Mouse (Mus musculus) liver, adult 2 months (tissue): ENCODE results near the gene Hrh2. TPM values are rescaled to one million over a fixed set of nuclear protein-coding genes. Genes with fewer than 3 reads are reported as not detected.

Experiments used
- DNase-seq: peaks from one replicate; pipeline ENCODE4 v3.0.0-alpha.2; 2011; ENCODE audit warnings: low read depth, low spot score; ENCODE audit errors: extremely low read depth
- H3K27ac ChIP-seq: fragments of 200-500 bp; replicated peaks from 2 replicates; pipeline ENCODE4 v1.5.1; 2012; ENCODE audit warnings: low read depth, mild to moderate bottlenecking, control low read depth, inconsistent platforms, low read length; ENCODE audit not compliant: insufficient read depth
- H3K27me3 ChIP-seq: fragments of 200-500 bp; 2 replicates; pipeline ENCODE4 v1.6.1; 2012; ENCODE audit warnings: mild to moderate bottlenecking, moderate library complexity, low read length, inconsistent platforms; ENCODE audit not compliant: control insufficient read depth, insufficient read depth
- H3K36me3 ChIP-seq: fragments of 200-500 bp; 2 replicates; pipeline ENCODE4 v1.6.1; 2012; ENCODE audit warnings: low read length, inconsistent platforms; ENCODE audit not compliant: control insufficient read depth, insufficient read depth
- H3K4me1 ChIP-seq: fragments of 200-500 bp; 2 replicates; pipeline ENCODE4 v1.6.1; 2011; ENCODE audit warnings: low read length; ENCODE audit not compliant: control insufficient read depth, insufficient read depth
- H3K4me3 ChIP-seq: fragments of 200-500 bp; 2 replicates; pipeline ENCODE4 v1.5.1; 2011; ENCODE audit warnings: low read depth, mild to moderate bottlenecking, control low read depth, low read length, moderate library complexity; ENCODE audit not compliant: insufficient read depth
- H3K79me2 ChIP-seq: fragments of 200-500 bp; 2 replicates; pipeline ENCODE4 v1.6.1; 2012; ENCODE audit warnings: inconsistent platforms, mild to moderate bottlenecking, low read length, moderate library complexity; ENCODE audit not compliant: control insufficient read depth, insufficient read depth
- H3K9ac ChIP-seq: fragments of 200-500 bp; 2 replicates; pipeline ENCODE4 v1.6.1; 2012; ENCODE audit warnings: low read depth, mild to moderate bottlenecking, control low read depth, inconsistent platforms, low read length
- CTCF ChIP-seq: fragments of 200-500 bp; IDR thresholded peaks from 2 replicates; pipeline ENCODE4 v1.5.1; 2011; ENCODE audit warnings: low read depth, low read length, control low read depth
- POLR2A ChIP-seq: fragments of 200-500 bp; IDR thresholded peaks from 2 replicates; pipeline ENCODE4 v1.6.1; 2011; ENCODE audit warnings: low read length, control low read depth; ENCODE audit not compliant: insufficient read depth; ENCODE audit errors: extremely low read depth
- WGBS: fragments of 180-500 bp; shearing (Covaris S2); methylation state at CpG from one replicate; pipeline ENCODE4 v1.1.7; 2018; 5-methylcytosine and 5-hydroxymethylcytosine counted together
- polyA plus RNA-seq: library from polyadenylated mRNA; depleted of rRNA; stranded (reverse); fragments of >200 nt; gene quantifications from 2 replicates; pipeline ENCODE4 v1.2.3, GENCODE M21; 2012
- total RNA-seq: library from RNA; depleted of rRNA; stranded (reverse); fragments of >200 nt; gene quantifications from 2 replicates; pipeline ENCODE4 v1.2.3, GENCODE M21; 2014

The Hrh2 gene
- total and polyA plus RNA-seq, 2 experiments: 0.09 to 0.24 TPM

DNA sequence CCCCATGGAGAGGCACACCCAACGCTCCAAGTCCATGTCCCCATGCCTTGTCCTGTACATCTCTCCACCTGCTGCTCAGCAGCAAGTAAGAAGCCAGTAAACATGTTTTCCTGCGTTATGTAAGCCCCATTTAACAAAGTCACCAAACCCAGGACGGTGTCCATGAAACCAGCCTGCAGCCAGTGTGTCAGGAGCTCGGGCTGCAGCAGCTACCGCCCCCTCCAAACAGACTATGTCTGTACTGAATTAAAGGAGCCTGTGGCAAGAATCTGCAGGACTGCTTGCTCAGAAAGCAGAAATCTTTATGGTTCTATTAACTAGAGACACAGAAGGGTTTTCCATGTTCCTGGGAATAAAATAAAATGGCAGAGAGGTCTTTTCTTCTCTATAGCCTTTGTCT, 53.3 kb downstream of the Hrh2 start:
- no peak overlapping the region for H3K27ac ChIP-seq
- no peak for TF ChIP-seq POLR2A
- TF ChIP-seq CTCF: no peak
- no peaks in the 10 kb centered on the region for H3K36me3 ChIP-seq
- 76% methylated on average over 5 of the region's 5 CpGs for WGBS
- no peaks in the 10 kb centered on the region for H3K27me3 ChIP-seq
- no peak overlapping the region for H3K9ac ChIP-seq
- no peak overlapping the region for H3K4me3 ChIP-seq
- no peak for DNase-seq
- no peaks in the 10 kb centered on the region for H3K79me2 ChIP-seq
- peaks cover 6% of the 10 kb centered on the region for H3K4me1 ChIP-seq

DNA sequence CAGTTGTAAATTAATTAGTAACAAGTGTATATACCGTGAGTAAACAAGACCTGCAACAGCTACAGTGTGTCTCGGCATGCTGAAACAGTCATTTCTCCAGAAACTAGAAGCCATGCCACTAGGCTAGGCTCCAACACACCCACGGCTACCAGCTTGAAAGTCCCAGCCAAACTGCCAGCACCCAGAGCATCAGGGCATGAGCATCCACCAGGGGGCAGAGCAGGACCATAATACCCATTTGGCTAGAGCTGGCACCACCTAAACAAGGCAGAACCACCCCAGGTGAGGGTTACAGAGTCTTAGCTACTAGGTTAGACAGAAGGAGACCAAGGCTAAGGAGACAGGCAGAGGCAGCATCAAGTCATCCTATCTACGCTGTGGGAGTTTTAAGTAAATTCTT, 55.6 kb downstream of the Hrh2 start:
- Histone ChIP-seq H3K36me3 (no peaks in the 10 kb centered on the region), H3K27ac (no peak overlapping the region), H3K4me3 (no peak overlapping the region), H3K4me1 (peaks cover 6% of the 10 kb centered on the region), H3K79me2 (no peaks in the 10 kb centered on the region), H3K27me3 (no peaks in the 10 kb centered on the region), H3K9ac (no peak overlapping the region)
- peak; percentile 54 for DNase-seq
- 13% methylated on average over 4 of the region's 4 CpGs for WGBS
- TF ChIP-seq POLR2A (no peak), CTCF (peak; percentile 96)

DNA sequence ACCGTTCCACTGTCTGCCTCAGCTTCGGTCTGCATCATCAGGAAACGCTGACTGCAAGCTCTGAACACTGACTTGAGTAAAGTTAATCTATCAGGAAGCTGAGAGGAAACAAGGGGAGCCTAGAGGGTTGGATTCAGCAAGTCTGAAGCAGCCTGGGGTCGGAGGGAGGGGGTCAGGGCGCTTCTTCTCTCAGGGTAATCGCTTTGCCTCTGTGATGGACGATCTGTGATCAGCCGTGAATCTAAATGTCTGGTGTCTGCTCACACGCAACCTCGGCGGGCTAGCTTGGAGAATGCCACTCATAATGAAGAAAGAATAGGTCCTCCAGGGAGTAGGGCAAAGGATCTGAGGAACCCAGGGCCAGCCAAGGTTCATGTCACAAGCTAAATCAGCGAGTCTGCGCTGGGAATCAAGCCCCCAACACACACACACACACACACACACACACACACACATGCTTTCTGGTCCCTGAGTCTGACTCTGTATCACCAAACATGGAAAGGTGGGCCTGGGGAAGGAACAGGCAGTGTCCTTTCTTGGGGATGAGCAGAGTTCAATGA, 56.6 kb downstream of the Hrh2 start:
- H3K4me1 ChIP-seq: peaks cover 6% of the 10 kb centered on the region
- no peak overlapping the region for H3K9ac ChIP-seq
- 70% methylated on average over 13 of the region's 13 CpGs for WGBS
- DNase-seq: no peak
- H3K36me3 ChIP-seq: no peaks in the 10 kb centered on the region
- no peaks in the 10 kb centered on the region for H3K79me2 ChIP-seq
- TF ChIP-seq POLR2A: no peak
- TF ChIP-seq CTCF: no peak
- no peak overlapping the region for H3K27ac ChIP-seq
- H3K27me3 ChIP-seq: no peaks in the 10 kb centered on the region
- no peak overlapping the region for H3K4me3 ChIP-seq

DNA sequence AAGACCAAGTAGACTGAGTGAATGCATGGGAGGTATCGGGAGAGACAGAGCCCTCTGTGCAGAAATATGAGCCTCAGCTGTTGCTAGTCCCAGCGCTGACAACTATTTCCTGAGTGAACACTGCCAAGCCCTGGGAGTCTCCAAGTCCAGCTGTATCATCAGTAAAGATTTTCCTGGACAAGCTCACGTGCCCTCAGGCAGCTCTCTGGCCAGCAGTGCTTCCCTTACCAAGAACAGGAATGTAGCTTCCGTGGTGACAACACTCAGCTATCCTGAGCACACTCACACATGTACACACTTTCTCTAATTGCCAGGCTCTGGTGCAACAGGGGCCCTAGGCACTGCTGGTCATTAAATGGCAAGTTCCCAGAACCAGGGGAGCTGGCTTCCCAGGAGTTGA, 57.1 kb downstream of the Hrh2 start:
- TF ChIP-seq POLR2A (no peak), CTCF (no peak)
- Histone ChIP-seq H3K27me3 (no peaks in the 10 kb centered on the region), H3K27ac (no peak overlapping the region), H3K79me2 (no peaks in the 10 kb centered on the region), H3K4me3 (no peak overlapping the region), H3K4me1 (peaks cover 6% of the 10 kb centered on the region), H3K36me3 (no peaks in the 10 kb centered on the region), H3K9ac (no peak overlapping the region)
- peak; percentile 59 for DNase-seq
- 19% methylated on average over 4 of the region's 4 CpGs for WGBS

DNA sequence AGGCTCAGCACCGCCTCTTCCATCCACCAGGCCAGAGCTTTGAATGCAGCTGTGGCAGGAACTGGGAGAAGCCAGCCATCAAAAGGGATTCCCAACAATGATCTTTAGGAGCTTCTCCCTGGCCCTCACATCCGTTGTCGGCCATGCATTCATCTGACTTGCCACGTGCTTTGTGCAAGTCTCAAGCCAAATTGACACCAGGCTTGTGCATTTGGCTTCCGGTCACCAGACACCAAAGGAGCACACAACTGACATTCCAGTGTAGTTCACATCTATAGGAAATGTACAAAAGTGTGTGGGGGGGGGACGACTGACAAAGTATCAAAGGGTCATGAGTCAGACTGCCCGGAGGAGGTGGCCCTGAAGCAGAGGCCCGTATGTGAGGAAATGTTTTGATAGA, 58.4 kb downstream of the Hrh2 start:
- Histone ChIP-seq H3K27me3 (no peaks in the 10 kb centered on the region), H3K9ac (no peak overlapping the region), H3K4me1 (peaks cover 6% of the 10 kb centered on the region), H3K36me3 (no peaks in the 10 kb centered on the region), H3K4me3 (no peak overlapping the region), H3K27ac (no peak overlapping the region), H3K79me2 (no peaks in the 10 kb centered on the region)
- 69% methylated on average over 8 of the region's 8 CpGs for WGBS
- no peak for DNase-seq
- no peak for TF ChIP-seq CTCF
- no peak for TF ChIP-seq POLR2A

DNA sequence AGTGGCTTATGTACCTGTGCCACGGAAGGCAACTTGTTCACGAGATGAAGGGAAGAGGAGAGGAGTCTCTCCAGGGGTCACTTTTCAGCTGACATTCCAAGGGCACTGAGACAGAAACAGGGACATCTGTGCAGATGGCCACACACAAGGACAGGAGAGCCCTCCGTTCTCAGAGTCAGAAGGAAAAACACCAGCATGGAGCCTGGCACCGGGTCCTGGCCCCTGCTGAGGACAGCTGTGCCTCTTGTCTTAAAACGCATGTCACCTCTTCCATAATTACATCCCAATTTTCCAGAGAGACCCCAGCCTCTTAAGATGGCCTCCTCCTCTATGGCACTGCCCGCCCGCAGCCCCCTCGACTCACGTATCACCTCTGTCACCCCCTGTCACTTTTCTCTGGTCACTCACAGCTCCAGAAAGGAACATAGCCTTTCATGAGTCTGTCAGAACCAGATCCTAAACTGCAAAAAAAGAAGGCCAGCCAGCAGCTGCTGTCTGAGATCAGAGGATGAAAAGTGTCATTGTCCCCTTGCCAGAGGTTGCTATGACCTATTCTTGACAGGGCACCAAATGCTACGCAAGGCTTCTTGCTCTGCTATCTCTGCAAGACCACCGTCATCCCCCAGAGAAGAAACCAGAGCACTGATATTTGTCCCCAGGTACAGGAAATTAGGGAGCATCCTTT, 59.8 kb downstream of the Hrh2 start:
- Histone ChIP-seq H3K27me3 (no peaks in the 10 kb centered on the region), H3K27ac (no peak overlapping the region), H3K36me3 (no peaks in the 10 kb centered on the region), H3K79me2 (no peaks in the 10 kb centered on the region), H3K4me1 (peaks cover 6% of the 10 kb centered on the region), H3K9ac (no peak overlapping the region), H3K4me3 (no peak overlapping the region)
- no peak for DNase-seq
- 88% methylated on average over 11 of the region's 11 CpGs for WGBS
- TF ChIP-seq POLR2A (no peak), CTCF (no peak)
